Mouse (Mus musculus): ENCODE data around the gene Fiz1. TPM values are rescaled to one million over a fixed set of nuclear protein-coding genes. Genes with fewer than 3 reads are reported as not detected.

Fiz1 gene
- 21.5 TPM in 2 replicates for polyA plus RNA-seq (2012; rRNA removed)

DNA sequence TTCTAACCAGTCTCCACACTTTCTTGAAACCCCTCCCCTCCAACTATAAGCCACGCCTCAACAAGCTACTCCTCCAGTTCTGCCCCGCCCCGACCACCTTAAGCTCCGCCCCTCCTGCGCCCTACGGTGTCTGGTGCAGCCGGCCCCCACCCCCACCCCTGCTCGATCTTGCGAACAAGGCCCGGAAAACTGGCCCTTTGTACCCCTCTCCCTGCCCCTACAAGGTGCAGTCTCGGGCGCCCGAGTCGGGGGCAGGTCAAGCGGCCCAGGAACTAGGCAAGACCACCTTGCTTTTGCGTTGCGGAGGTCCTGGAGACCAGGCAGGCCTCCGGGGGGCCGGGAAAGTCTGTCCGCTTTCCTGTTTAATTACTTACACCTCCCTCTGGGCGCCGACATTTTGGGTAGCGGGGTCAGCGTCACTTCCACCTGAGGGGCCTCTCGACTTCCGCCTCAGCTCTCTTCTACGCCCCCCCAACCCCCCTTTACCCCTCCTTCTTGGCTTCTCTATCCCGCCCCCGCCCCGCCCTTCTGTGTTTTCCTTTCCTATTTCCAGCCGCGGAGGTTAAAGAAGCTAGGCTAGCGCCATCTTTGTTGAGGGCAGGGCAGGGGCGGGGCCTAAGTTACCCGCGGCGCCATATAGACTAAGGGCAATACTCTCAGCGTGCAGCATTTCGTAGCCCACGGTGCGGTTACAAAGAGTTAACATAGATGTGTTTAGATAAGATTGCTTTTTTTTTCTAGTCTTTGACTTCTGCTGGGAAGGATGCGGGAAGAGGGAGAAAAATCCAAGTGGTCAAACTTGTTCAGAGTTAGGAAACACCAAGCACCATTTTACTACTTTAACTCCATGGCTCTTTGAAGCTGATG, at the start of gene Fiz1, which contains the start of gene Zfp524:
Gene Fiz1 (minus strand): TSS at position 447 of the 867 bp plus-strand sequence.
Gene Zfp524 (plus strand): TSS at position 165 of the 867 bp plus-strand sequence.
- peak within 1 kb of the TSS; percentile 39 for H3K4me3 ChIP-seq (ENCODE audit: insufficient read depth, low read length)
- no peaks in the 10 kb centered on the region for H3K4me1 ChIP-seq (ENCODE audit: control insufficient read depth, insufficient read depth, low read length)
- H3K27ac ChIP-seq (ENCODE audit: insufficient read depth, low read length), result peak within 1 kb of the TSS; percentile 99
- no peak for TF ChIP-seq CTCF (IDR thresholded peaks at IDR 0.05; ENCODE audit: extremely low read depth, insufficient read depth, low read length)
- TF ChIP-seq POLR2A (IDR thresholded peaks at IDR 0.05; ENCODE audit: extremely low read depth, insufficient read depth, low read length), result 0 out of 2 replicates have a peak, but pooled peaks have one; percentile 41

DNA sequence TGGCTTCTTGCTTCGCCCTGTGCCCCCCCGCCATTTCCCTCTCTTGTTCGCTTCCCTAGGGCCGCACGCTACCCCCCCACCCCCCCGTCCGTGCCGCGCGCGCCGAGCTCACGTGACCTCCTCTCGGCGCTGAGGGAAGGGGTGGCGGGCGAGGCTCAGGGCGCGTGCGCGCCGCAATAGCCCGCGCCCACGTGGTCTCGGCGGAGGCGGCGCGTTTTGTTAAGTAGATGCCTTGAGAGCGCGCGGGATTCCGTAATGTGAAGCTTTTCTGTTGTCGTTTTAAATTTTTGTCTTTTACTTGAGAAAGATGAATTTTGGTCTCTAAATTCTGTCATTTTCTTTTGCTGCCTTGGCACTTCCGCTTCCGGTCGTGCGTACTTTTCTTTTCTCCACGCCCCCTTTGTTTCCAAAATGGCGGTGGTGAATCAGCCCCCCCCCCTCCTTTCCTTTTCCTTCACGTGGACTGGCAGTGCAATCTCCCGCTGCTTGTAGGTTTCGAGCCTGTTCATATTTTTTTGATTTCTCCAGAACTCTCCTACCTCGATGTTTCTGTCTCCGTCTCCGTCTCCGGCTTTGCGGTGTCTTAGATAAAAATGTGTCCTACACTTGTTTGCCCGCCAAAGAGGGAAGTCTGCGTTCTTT, 48.0 kb upstream of the Fiz1 start:
- TF ChIP-seq CTCF (IDR thresholded peaks at IDR 0.05; ENCODE audit: extremely low read depth, insufficient read depth, low read length) (no peak), POLR2A (IDR thresholded peaks at IDR 0.05; ENCODE audit: extremely low read depth, insufficient read depth, low read length) (no peak)
- peak overlapping the region; percentile 69 for H3K4me3 ChIP-seq (ENCODE audit: insufficient read depth, low read length)
- H3K27ac ChIP-seq (ENCODE audit: insufficient read depth, low read length), result peak overlapping the region; percentile 91
- H3K4me1 ChIP-seq (ENCODE audit: control insufficient read depth, insufficient read depth, low read length), result peaks cover 6% of the 10 kb centered on the region; the same call in 1 of the 2 replicates

DNA sequence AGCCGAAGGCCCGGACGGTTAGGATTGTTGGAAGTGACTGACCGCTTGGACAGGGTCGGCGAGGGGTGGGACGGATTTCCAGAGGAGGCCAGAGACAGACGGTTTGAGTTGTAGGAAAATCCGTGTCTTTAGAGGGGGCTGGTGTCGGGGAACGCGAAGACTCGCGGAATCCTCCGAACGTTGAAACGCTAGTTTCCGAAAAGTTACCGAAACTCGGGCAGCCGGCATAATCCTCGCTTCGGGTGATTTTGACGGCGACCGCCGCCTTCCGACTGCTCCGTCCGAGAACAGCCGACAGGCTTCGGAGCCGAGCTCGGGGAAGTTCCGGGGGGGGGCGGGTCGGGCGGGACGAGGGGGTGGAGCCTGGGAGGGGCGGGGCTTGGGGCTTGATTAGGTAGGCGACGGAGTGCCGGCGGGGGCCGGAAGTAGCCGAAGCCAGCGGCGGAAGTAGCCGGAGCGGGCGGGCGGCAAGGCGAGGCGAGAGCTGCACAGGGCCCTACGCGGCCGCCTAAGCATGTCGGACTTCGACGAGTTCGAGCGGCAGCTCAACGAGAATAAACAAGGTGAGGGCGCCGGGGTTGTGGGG, 47.4 kb upstream of the Fiz1 start, which contains the start of gene U2af2:
Gene U2af2 (plus strand): TSS at position 370 of the 586 bp plus-strand sequence.
- Histone ChIP-seq H3K4me1 (ENCODE audit: control insufficient read depth, insufficient read depth, low read length) (peaks cover 6% of the 10 kb centered on the region; the same call in 1 of the 2 replicates), H3K27ac (ENCODE audit: insufficient read depth, low read length) (peak within 1 kb of the TSS; percentile 99), H3K4me3 (ENCODE audit: insufficient read depth, low read length) (peak within 1 kb of the TSS; percentile 69)
- no peak for TF ChIP-seq CTCF (IDR thresholded peaks at IDR 0.05; ENCODE audit: extremely low read depth, insufficient read depth, low read length)
- peak; percentile 38; the same call in 1 of the 2 replicates for TF ChIP-seq POLR2A (IDR thresholded peaks at IDR 0.05; ENCODE audit: extremely low read depth, insufficient read depth, low read length)

DNA sequence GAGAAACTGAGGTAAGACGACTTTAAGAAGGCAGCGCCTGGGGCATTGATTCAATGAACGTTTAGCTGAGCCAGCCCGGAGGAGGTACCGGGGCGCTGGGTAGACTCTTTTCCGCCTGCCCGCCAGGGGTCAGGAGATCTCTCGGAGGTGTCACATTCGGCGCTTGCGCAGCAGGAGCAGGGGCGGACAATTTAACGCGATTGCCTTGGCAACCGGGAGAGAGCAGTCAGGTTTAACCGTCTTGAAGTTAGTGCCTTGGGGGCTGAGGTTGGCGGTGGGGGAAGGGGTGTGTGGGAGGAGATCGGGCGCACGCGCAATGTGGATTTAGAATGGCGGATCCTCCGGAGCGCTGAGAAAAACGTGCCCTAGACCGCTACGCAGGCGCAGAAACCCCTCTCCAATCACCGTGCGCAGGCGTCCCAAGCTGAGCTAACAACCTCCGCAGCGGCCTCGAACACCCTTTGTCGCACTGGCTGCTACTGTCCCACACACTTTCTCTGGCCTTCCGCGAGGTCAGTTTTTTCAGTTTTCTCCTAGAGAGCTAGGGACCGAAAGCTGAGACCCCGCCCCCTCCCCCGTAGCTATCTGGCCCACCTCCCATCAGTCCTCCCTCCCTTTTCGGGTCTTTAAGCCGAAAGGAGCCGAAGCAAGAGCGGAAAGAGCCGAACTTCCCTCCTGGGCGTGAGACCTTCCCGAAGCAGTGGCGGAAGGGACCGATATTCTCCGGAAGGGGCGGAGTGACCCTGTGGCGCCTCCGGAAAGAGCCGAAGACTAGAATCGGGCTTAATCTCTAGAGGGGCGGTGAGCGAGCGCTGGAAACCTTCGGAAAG, 46.7 kb upstream of the Fiz1 start:
- Histone ChIP-seq H3K4me3 (ENCODE audit: insufficient read depth, low read length) (peak overlapping the region; percentile 69), H3K4me1 (ENCODE audit: control insufficient read depth, insufficient read depth, low read length) (peaks cover 6% of the 10 kb centered on the region), H3K27ac (ENCODE audit: insufficient read depth, low read length) (peak overlapping the region; percentile 99)
- peak; percentile 64 for TF ChIP-seq POLR2A (IDR thresholded peaks at IDR 0.05; ENCODE audit: extremely low read depth, insufficient read depth, low read length)
- TF ChIP-seq CTCF (IDR thresholded peaks at IDR 0.05; ENCODE audit: extremely low read depth, insufficient read depth, low read length), result 0 out of 2 replicates have a peak, but pooled peaks have one; percentile 23

DNA sequence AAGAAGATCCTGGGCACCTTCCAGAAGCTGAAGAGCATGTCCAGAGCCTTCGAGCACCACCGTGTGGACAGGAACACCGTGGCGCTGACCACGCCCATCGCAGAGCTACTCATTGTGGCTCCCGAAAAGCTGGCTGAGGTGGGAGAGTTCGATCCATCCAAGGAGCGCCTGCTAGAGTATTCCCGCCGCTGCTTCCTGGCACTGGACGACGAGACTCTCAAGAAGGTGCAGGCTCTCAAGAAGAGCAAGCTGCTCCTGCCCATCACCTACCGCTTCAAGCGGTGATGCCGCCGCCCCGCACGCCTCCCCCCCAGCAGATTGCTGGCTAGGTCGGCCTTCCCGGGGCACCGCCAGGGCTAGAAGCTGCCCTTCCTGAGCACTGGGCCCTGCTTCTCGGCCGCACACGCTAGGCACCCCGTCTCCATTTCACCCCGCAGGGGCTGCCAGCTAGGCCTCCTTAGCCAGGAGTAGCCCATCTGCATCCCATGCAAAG, 45.8 kb upstream of the Fiz1 start:
- Histone ChIP-seq H3K27ac (ENCODE audit: insufficient read depth, low read length) (peak overlapping the region; percentile 67), H3K4me1 (ENCODE audit: control insufficient read depth, insufficient read depth, low read length) (peaks cover 10% of the 10 kb centered on the region), H3K4me3 (ENCODE audit: insufficient read depth, low read length) (peak overlapping the region; percentile 69)
- no peak for TF ChIP-seq POLR2A (IDR thresholded peaks at IDR 0.05; ENCODE audit: extremely low read depth, insufficient read depth, low read length)
- peak; percentile 60 for TF ChIP-seq CTCF (IDR thresholded peaks at IDR 0.05; ENCODE audit: extremely low read depth, insufficient read depth, low read length)

DNA sequence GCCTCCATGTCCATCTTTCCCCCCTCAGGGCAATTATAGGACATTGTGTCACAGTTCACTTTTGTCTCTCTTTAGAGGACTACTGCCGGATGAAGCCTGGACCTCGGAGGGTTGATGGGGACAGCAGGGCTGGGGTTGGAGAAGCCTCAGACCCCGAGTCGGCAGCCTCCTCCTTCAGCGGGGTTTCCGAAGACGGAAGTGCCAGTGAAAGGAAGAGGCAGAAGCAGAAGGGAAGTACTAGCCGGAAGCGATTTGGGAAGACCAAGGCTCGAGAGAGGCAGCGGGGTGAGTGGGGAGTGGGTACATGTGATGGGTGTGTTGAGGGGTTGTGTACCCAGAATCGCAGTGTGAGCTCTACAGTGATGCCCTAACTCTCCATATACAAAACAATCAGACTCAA, 44.9 kb upstream of the Fiz1 start:
- peaks cover 10% of the 10 kb centered on the region for H3K4me1 ChIP-seq (ENCODE audit: control insufficient read depth, insufficient read depth, low read length)
- H3K27ac ChIP-seq (ENCODE audit: insufficient read depth, low read length), result no peak overlapping the region
- no peak overlapping the region for H3K4me3 ChIP-seq (ENCODE audit: insufficient read depth, low read length)
- TF ChIP-seq POLR2A (IDR thresholded peaks at IDR 0.05; ENCODE audit: extremely low read depth, insufficient read depth, low read length) (no peak), CTCF (IDR thresholded peaks at IDR 0.05; ENCODE audit: extremely low read depth, insufficient read depth, low read length) (no peak)

DNA sequence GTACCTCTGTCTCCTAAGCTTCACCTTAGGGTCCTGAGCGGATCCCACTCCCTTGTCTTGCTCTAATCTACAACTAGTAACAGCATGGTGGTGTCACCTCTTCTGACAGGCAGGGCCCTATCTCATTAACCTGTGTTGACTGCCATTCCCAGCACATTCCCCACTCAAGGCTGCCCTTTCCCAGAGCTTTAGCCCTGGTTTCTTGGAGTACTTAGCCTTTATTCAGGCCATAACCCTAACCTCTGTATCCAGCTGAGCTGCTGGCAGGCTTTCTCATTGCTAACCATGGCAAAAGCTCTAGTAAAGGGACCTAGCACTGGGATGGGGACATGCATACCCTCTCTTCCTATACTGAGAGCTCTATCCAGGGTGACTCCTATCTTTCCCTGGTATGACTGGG, 44.1 kb upstream of the Fiz1 start:
- Histone ChIP-seq H3K4me3 (ENCODE audit: insufficient read depth, low read length) (no peak overlapping the region), H3K4me1 (ENCODE audit: control insufficient read depth, insufficient read depth, low read length) (peaks cover 9% of the 10 kb centered on the region), H3K27ac (ENCODE audit: insufficient read depth, low read length) (no peak overlapping the region)
- TF ChIP-seq POLR2A (IDR thresholded peaks at IDR 0.05; ENCODE audit: extremely low read depth, insufficient read depth, low read length), result no peak

DNA sequence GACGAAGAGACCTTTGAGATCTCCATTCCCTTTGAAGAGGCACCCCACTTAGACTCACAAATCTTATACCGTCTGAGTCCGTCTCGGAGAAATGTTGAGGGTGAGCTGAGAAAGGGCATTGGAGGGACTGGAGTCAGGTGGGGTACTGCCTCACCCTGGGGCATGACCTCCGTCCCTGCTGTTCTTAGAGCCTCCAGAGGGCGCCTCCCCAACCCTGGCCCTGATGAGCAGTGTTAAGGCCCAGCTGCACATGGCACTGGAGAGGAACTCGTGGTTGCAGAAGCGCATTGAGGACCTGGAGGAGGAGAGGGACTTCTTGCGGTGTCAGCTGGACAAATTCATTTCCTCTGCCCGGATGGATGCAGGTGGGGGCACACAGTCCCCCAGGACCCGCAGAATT, 43.3 kb upstream of the Fiz1 start:
- TF ChIP-seq CTCF (IDR thresholded peaks at IDR 0.05; ENCODE audit: extremely low read depth, insufficient read depth, low read length) (no peak), POLR2A (IDR thresholded peaks at IDR 0.05; ENCODE audit: extremely low read depth, insufficient read depth, low read length) (no peak)
- no peak overlapping the region for H3K27ac ChIP-seq (ENCODE audit: insufficient read depth, low read length)
- peak overlapping the region; percentile 66 for H3K4me3 ChIP-seq (ENCODE audit: insufficient read depth, low read length)
- H3K4me1 ChIP-seq (ENCODE audit: control insufficient read depth, insufficient read depth, low read length), result peaks cover 11% of the 10 kb centered on the region
